Mouse (Mus musculus) erythroblast, embryonic 14.5 days (primary cell): ENCODE measurements at regions not wholly inside any gene's neighbourhood (a gene's known extent, or its start where the extent isn't known, plus 50 kb on each side); places are given as distances from the start of the nearest gene placed in this dataset.

Experiments used
- H3K27me3 ChIP-seq: 2 replicates; pipeline ENCODE4 v1.6.1; 2012; ENCODE audit warnings: inconsistent platforms; ENCODE audit not compliant: control insufficient read depth
- H3K36me3 ChIP-seq: 2 replicates; pipeline ENCODE4 v1.6.1; 2012; ENCODE audit warnings: mild to moderate bottlenecking, inconsistent platforms; ENCODE audit not compliant: control insufficient read depth
- H3K4me1 ChIP-seq: 2 replicates; pipeline ENCODE4 v1.6.1; 2012; ENCODE audit warnings: inconsistent platforms; ENCODE audit not compliant: control insufficient read depth
- H3K4me3 ChIP-seq: replicated peaks from 2 replicates; pipeline ENCODE3; 2012; ENCODE audit warnings: moderate library complexity, mild to moderate bottlenecking, inconsistent platforms
- H3K9me3 ChIP-seq: 2 replicates; pipeline ENCODE4 v1.6.1; 2012; ENCODE audit warnings: low read length, inconsistent platforms, mixed read lengths; ENCODE audit not compliant: control insufficient read depth
- GATA1 ChIP-seq: IDR thresholded peaks from 2 replicates; pipeline ENCODE4 v1.6.1; 2012; ENCODE audit warnings: low read length, inconsistent platforms, mixed read lengths
- TAL1 ChIP-seq: IDR thresholded peaks from 3 replicates; pipeline ENCODE4 v1.6.1; 2012; ENCODE audit warnings: low read length, inconsistent platforms, mixed read lengths

- Histone ChIP-seq H3K4me1 (no peaks in the 10 kb centered on the region), H3K27me3 (peaks cover 55% of the 10 kb centered on the region), H3K4me3 (no peak overlapping the region), H3K36me3 (no peaks in the 10 kb centered on the region), H3K9me3 (no peaks in the 10 kb centered on the region)
- TF ChIP-seq TAL1 (no peak), GATA1 (no peak)
Observed at GRCm38 (mm10) chr5:120284625-120285024, 146.9 kb upstream of the Lhx5 start.

- no peaks in the 10 kb centered on the region for H3K4me1 ChIP-seq
- peaks cover 50% of the 10 kb centered on the region for H3K27me3 ChIP-seq
- H3K4me3 ChIP-seq: no peak overlapping the region
- no peaks in the 10 kb centered on the region for H3K36me3 ChIP-seq
- TF ChIP-seq TAL1 (no peak), GATA1 (no peak)
- H3K9me3 ChIP-seq: no peaks in the 10 kb centered on the region
Observed at GRCm38 (mm10) chr5:120285036-120285435, 146.5 kb upstream of the Lhx5 start.

GRCm38 (mm10) chr5:120286787-120287186 lies 144.7 kb upstream of the Lhx5 start:
- Histone ChIP-seq H3K27me3 (peaks cover 34% of the 10 kb centered on the region), H3K36me3 (no peaks in the 10 kb centered on the region), H3K4me1 (no peaks in the 10 kb centered on the region), H3K9me3 (no peaks in the 10 kb centered on the region), H3K4me3 (no peak overlapping the region)
- no peak for TF ChIP-seq GATA1
- no peak for TF ChIP-seq TAL1

- Histone ChIP-seq H3K36me3 (no peaks in the 10 kb centered on the region), H3K9me3 (no peaks in the 10 kb centered on the region), H3K27me3 (peaks cover 25% of the 10 kb centered on the region), H3K4me3 (no peak overlapping the region), H3K4me1 (no peaks in the 10 kb centered on the region)
- no peak for TF ChIP-seq TAL1
- no peak for TF ChIP-seq GATA1
Observed at GRCm38 (mm10) chr5:120288036-120288684, 143.3 kb upstream of the Lhx5 start.

- Histone ChIP-seq H3K9me3 (no peaks in the 10 kb centered on the region), H3K4me1 (no peaks in the 10 kb centered on the region), H3K27me3 (peaks cover 24% of the 10 kb centered on the region), H3K36me3 (no peaks in the 10 kb centered on the region), H3K4me3 (no peak overlapping the region)
- TF ChIP-seq TAL1 (no peak), GATA1 (no peak)
Observed at GRCm38 (mm10) chr5:120294526-120295078, 136.9 kb upstream of the Lhx5 start.

GRCm38 (mm10) chr5:120297190-120297589 lies 134.3 kb upstream of the Lhx5 start:
- H3K4me3 ChIP-seq: no peak overlapping the region
- TF ChIP-seq TAL1 (no peak), GATA1 (no peak)
- no peaks in the 10 kb centered on the region for H3K4me1 ChIP-seq
- H3K27me3 ChIP-seq: peaks cover 47% of the 10 kb centered on the region
- no peaks in the 10 kb centered on the region for H3K36me3 ChIP-seq
- no peaks in the 10 kb centered on the region for H3K9me3 ChIP-seq

- no peak overlapping the region for H3K4me3 ChIP-seq
- H3K4me1 ChIP-seq: no peaks in the 10 kb centered on the region
- no peak for TF ChIP-seq TAL1
- no peak for TF ChIP-seq GATA1
- no peaks in the 10 kb centered on the region for H3K36me3 ChIP-seq
- H3K27me3 ChIP-seq: peaks cover 53% of the 10 kb centered on the region
- no peaks in the 10 kb centered on the region for H3K9me3 ChIP-seq
Observed at GRCm38 (mm10) chr5:120297665-120298282, 133.7 kb upstream of the Lhx5 start.

GRCm38 (mm10) chr5:120301672-120302071 lies 129.8 kb upstream of the Lhx5 start:
- TF ChIP-seq TAL1 (no peak), GATA1 (no peak)
- Histone ChIP-seq H3K36me3 (no peaks in the 10 kb centered on the region), H3K27me3 (peaks cover 60% of the 10 kb centered on the region), H3K9me3 (no peaks in the 10 kb centered on the region), H3K4me3 (no peak overlapping the region), H3K4me1 (no peaks in the 10 kb centered on the region)

- H3K36me3 ChIP-seq: no peaks in the 10 kb centered on the region
- no peaks in the 10 kb centered on the region for H3K4me1 ChIP-seq
- TF ChIP-seq GATA1 (no peak), TAL1 (no peak)
- no peaks in the 10 kb centered on the region for H3K9me3 ChIP-seq
- H3K4me3 ChIP-seq: no peak overlapping the region
- peaks cover 54% of the 10 kb centered on the region for H3K27me3 ChIP-seq
Observed at GRCm38 (mm10) chr5:120302307-120302706, 129.2 kb upstream of the Lhx5 start.
